Comparison of ENCODE assay signal across 33 mouse cellular contexts in genomic region chr15:10347044-10347443, GRCm38 (mm10). TPM values are rescaled to one million over a fixed set of nuclear protein-coding genes. Genes with fewer than 3 reads are reported as not detected.
A peak's percentile ranks its signal among the peaks of the same experiment; 100 is the strongest.
DNase-seq lines count a peak whose midpoint lies in the region; ATAC-seq and TF ChIP-seq lines count a peak whose summit lies in the region.
"Had no signal": no experiment of that assay in that cellular context is flagged by ENCODE, and none has a peak within 500 bp of the region (broad histone marks: within the 10 kb centered on the region; RNA-seq: fewer than 3 reads in every experiment).

No protein-coding gene starts in this region.

- H3K27ac ChIP-seq in hindbrain, embryonic 16.5 days (ENCODE audit: low read depth, low read length), result no peak overlapping the region
- H3K27ac ChIP-seq in hindbrain, postnatal 0 days, result no peak overlapping the region
- H3K27ac ChIP-seq in spleen, adult 2 months (ENCODE audit: insufficient read depth, low read length), result peak overlapping the region; percentile 14; the same call in 1 of the 2 replicates
- H3K27ac ChIP-seq: embryonic facial prominence, embryonic 10.5 days; forebrain, embryonic 15.5 days; hindbrain, embryonic 10.5 days; left cerebral cortex, adult 2 months; liver, embryonic 14.5 days; macrophage; midbrain, embryonic 15.5 days; neural tube, embryonic 13.5 days had no signal

- H3K36me3 ChIP-seq in hindbrain, embryonic 16.5 days (ENCODE audit: control insufficient read depth, insufficient read depth, low read length), result no peaks in the 10 kb centered on the region
- no peaks in the 10 kb centered on the region for H3K36me3 ChIP-seq in hindbrain, postnatal 0 days (ENCODE audit: insufficient read depth, low read length)
- H3K36me3 ChIP-seq in spleen, adult 2 months (ENCODE audit: control insufficient read depth, insufficient read depth, low read length), result no peaks in the 10 kb centered on the region
- H3K36me3 ChIP-seq: embryonic facial prominence, embryonic 10.5 days; forebrain, embryonic 15.5 days; hindbrain, embryonic 10.5 days; midbrain, embryonic 15.5 days; neural tube, embryonic 13.5 days had no signal

- H3K9ac ChIP-seq in hindbrain, embryonic 16.5 days (ENCODE audit: low read depth, low read length), result no peak overlapping the region
- H3K9ac ChIP-seq in hindbrain, postnatal 0 days (replicated peaks; ENCODE audit: low read length), result no peak overlapping the region
- H3K9ac ChIP-seq: forebrain, embryonic 15.5 days; liver, embryonic 14.5 days; midbrain, embryonic 15.5 days; neural tube, embryonic 13.5 days had no signal

- 89% methylated on average over 6 of the region's 6 CpGs for WGBS in hindbrain, embryonic 16.5 days
- WGBS in hindbrain, postnatal 0 days, result 91% methylated on average over 6 of the region's 6 CpGs
- 27% methylated on average over 6 of the region's 6 CpGs for WGBS in spleen, adult 2 months

- no peaks in the 10 kb centered on the region for H3K4me1 ChIP-seq in hindbrain, embryonic 16.5 days (ENCODE audit: control insufficient read depth, insufficient read depth, low read depth, low read length)
- H3K4me1 ChIP-seq in hindbrain, postnatal 0 days (ENCODE audit: insufficient read depth, low read length), result no peaks in the 10 kb centered on the region
- H3K4me1 ChIP-seq in spleen, adult 2 months (ENCODE audit: control insufficient read depth, insufficient read depth, insufficient read length), result peaks cover 3% of the 10 kb centered on the region; the same call in 1 of the 2 replicates
- H3K4me1 ChIP-seq: embryonic facial prominence, embryonic 10.5 days; forebrain, embryonic 15.5 days; hindbrain, embryonic 10.5 days; midbrain, embryonic 15.5 days; neural tube, embryonic 13.5 days had no signal

- H3K9me3 ChIP-seq in hindbrain, embryonic 16.5 days (ENCODE audit: control insufficient read depth, low read length), result no peaks in the 10 kb centered on the region
- no peaks in the 10 kb centered on the region for H3K9me3 ChIP-seq in hindbrain, postnatal 0 days (ENCODE audit: low read length)
- H3K9me3 ChIP-seq: embryonic facial prominence, embryonic 10.5 days; forebrain, embryonic 15.5 days; hindbrain, embryonic 10.5 days; midbrain, embryonic 15.5 days; neural tube, embryonic 13.5 days had no signal

- no peak for TF ChIP-seq POLR2A in spleen, adult 2 months (IDR thresholded peaks at IDR 0.05; ENCODE audit: low read depth, low read length)

- peak; percentile 40; the same call in 1 of the 2 replicates for ATAC-seq in hindbrain, embryonic 16.5 days
- no peak for ATAC-seq in hindbrain, postnatal 0 days
- ATAC-seq: forebrain, embryonic 15.5 days; intestine, postnatal 0 days; midbrain, embryonic 15.5 days had no signal

- no peak overlapping the region for H3K4me3 ChIP-seq in hindbrain, embryonic 16.5 days (ENCODE audit: low read length)
- H3K4me3 ChIP-seq in hindbrain, postnatal 0 days (ENCODE audit: low read length), result no peak overlapping the region
- H3K4me3 ChIP-seq in spleen, adult 2 months (ENCODE audit: extremely low read depth, insufficient read depth, insufficient read length), result no peak overlapping the region
- H3K4me3 ChIP-seq: embryonic facial prominence, embryonic 10.5 days; forebrain, embryonic 15.5 days; hindbrain, embryonic 10.5 days; left cerebral cortex, adult 2 months; midbrain, embryonic 15.5 days; neural tube, embryonic 13.5 days had no signal

- H3K27me3 ChIP-seq in hindbrain, embryonic 16.5 days (replicated peaks; ENCODE audit: control insufficient read depth, insufficient read depth, low read length), result no peaks in the 10 kb centered on the region
- no peaks in the 10 kb centered on the region for H3K27me3 ChIP-seq in hindbrain, postnatal 0 days (ENCODE audit: insufficient read depth, low read length)
- H3K27me3 ChIP-seq in spleen, adult 2 months (ENCODE audit: control insufficient read depth, insufficient read depth, low read length), result no peaks in the 10 kb centered on the region
- H3K27me3 ChIP-seq: forebrain, embryonic 15.5 days; midbrain, embryonic 15.5 days; neural tube, embryonic 13.5 days had no signal

- no peak for DNase-seq in hindbrain, postnatal 0 days (ENCODE audit: low spot score)
- peak in 1 of 2 experiments; percentile 16 for DNase-seq in spleen, adult 2 months (ENCODE audit: low read depth in 1 of 2, low spot score in 2 of 2)
- DNase-seq in spleen, postnatal 4 days (ENCODE audit: low spot score in 2 of 2), result no peak
- DNase-seq in kidney, postnatal 36 days, result peak; percentile 25 to 34
- DNase-seq in cerebellum, postnatal 10 days, result no peak
- no peak for DNase-seq in frontal cortex, postnatal 14 days (ENCODE audit: low spot score in 2 of 2)
- no peak for DNase-seq in lung, postnatal 25 days (ENCODE audit: low spot score)
- DNase-seq: adrenal gland, postnatal 25 days; cerebellum, adult 9-10 months; gastrocnemius, postnatal 14 days; heart, adult 11 months; right cerebral cortex, postnatal 14 days; thymus, adult 18-20 months; thymus, postnatal 4 days had no signal

- no peak overlapping the region for H3K4me2 ChIP-seq in hindbrain, embryonic 16.5 days (ENCODE audit: low read length)
- no peak overlapping the region for H3K4me2 ChIP-seq in hindbrain, postnatal 0 days (ENCODE audit: low read depth, low read length)
- H3K4me2 ChIP-seq: forebrain, embryonic 15.5 days; heart, embryonic 11.5 days; midbrain, embryonic 15.5 days; neural tube, embryonic 13.5 days had no signal

- TF ChIP-seq CTCF in hindbrain, postnatal 0 days (IDR thresholded peaks at IDR 0.05; ENCODE audit: low read depth), result no peak
- TF ChIP-seq CTCF in spleen, adult 2 months (IDR thresholded peaks at IDR 0.05; ENCODE audit: extremely low read depth, insufficient read depth, insufficient read length, insufficient replicate concordance), result no peak

RNA-seq across cellular contexts. Expression of gene Agxt2, which starts 11.3 kb away (rescaled TPM):
- polyA plus RNA-seq in hindbrain, embryonic 16.5 days (2015; fragmentation: Nextera tagmentation; extraction: Ambion mirVana), result not detected in 2 replicates
- not detected in 2 replicates for total RNA-seq in hindbrain, postnatal 0 days (2014; rRNA removed)
- not detected in 2 replicates for polyA plus RNA-seq in hindbrain, postnatal 0 days (2015; fragmentation: Nextera tagmentation; extraction: Ambion mirVana)
- not detected in 2 replicates for polyA plus RNA-seq in spleen, adult 2 months (2012; rRNA removed)
- total RNA-seq: gastrocnemius, postnatal 14 days; layer of hippocampus, adult 8-10 months; left cerebral cortex, adult 2 months; left cerebral cortex, postnatal 36 days had no signal
- polyA plus RNA-seq: brain, embryonic 14.5 days; cortical plate, adult 2 months; embryonic facial prominence, embryonic 10.5 days; forebrain, embryonic 15.5 days; heart, postnatal 0 days; hindbrain, embryonic 10.5 days; limb, embryonic 14.5 days; macrophage; midbrain, embryonic 15.5 days; neural tube, embryonic 13.5 days had no signal

RNA-seq across cellular contexts. Expression of gene Gm21973, which starts 21.9 kb away (rescaled TPM):
- polyA plus RNA-seq in hindbrain, embryonic 16.5 days (2015; fragmentation: Nextera tagmentation; extraction: Ambion mirVana), result not detected in 2 replicates
- not detected in 2 replicates for total RNA-seq in hindbrain, postnatal 0 days (2014; rRNA removed)
- polyA plus RNA-seq in hindbrain, postnatal 0 days (2015; fragmentation: Nextera tagmentation; extraction: Ambion mirVana), result not detected in 2 replicates
- not detected in 2 replicates for polyA plus RNA-seq in spleen, adult 2 months (2012; rRNA removed)
- total RNA-seq: adrenal gland, postnatal 25 days; gastrocnemius, postnatal 14 days; layer of hippocampus, adult 8-10 months; left cerebral cortex, adult 2 months; left cerebral cortex, postnatal 36 days had no signal
- polyA plus RNA-seq: brain, embryonic 14.5 days; cortical plate, adult 2 months; embryonic facial prominence, embryonic 10.5 days; forebrain, embryonic 15.5 days; heart, embryonic 11.5 days; heart, postnatal 0 days; hindbrain, embryonic 10.5 days; intestine, postnatal 0 days; limb, embryonic 14.5 days; liver, embryonic 14.5 days; lung, embryonic 16.5 days; macrophage; midbrain, embryonic 15.5 days; neural tube, embryonic 13.5 days; stomach, embryonic 16.5 days had no signal

Comparison
In these comparisons a context has a peak if more than half of its experiments do, and no peak if none do; other contexts are left out.
1. DNase-seq: peak in kidney, postnatal 36 days (2 of 2); none in hindbrain, postnatal 0 days (single experiment), spleen, postnatal 4 days (0 of 2), cerebellum, postnatal 10 days (0 of 2), frontal cortex, postnatal 14 days (0 of 2) and lung, postnatal 25 days (single experiment).